In genomic region chr6:32699811-32700210, GRCm38 (mm10) we compare ENCODE assay signal across 18 mouse cellular contexts.
"Had no signal": no experiment of that assay in that cellular context is flagged by ENCODE, and none has a peak within 500 bp of the region (broad histone marks: within the 10 kb centered on the region; RNA-seq: fewer than 3 reads in every experiment).

No protein-coding gene starts in this region.

- H3K4me2 ChIP-seq: limb, embryonic 12.5 days; limb, embryonic 15.5 days; liver, embryonic 11.5 days; lung, embryonic 14.5 days; midbrain, embryonic 12.5 days had no signal

- DNase-seq: kidney, postnatal 25 days; left cerebral cortex, postnatal 4 days; liver, postnatal 0 days; lung, embryonic 14.5 days; right cerebral cortex, adult 18-20 months; right cerebral cortex, postnatal 14 days; right cerebral cortex, postnatal 4 days; thymus, postnatal 36 days had no signal

- H3K9me3 ChIP-seq: limb, embryonic 12.5 days; limb, embryonic 15.5 days; midbrain, embryonic 12.5 days had no signal

- H3K27ac ChIP-seq: kidney, postnatal 0 days; limb, embryonic 12.5 days; limb, embryonic 15.5 days; liver, embryonic 14.5 days; macrophage; midbrain, embryonic 12.5 days; stomach, postnatal 0 days had no signal

- H3K27me3 ChIP-seq: limb, embryonic 12.5 days; limb, embryonic 15.5 days; midbrain, embryonic 12.5 days had no signal

- H3K4me3 ChIP-seq: limb, embryonic 12.5 days; limb, embryonic 15.5 days; midbrain, embryonic 12.5 days had no signal

- ATAC-seq: liver, postnatal 0 days; lung, postnatal 0 days; midbrain, embryonic 16.5 days had no signal

- H3K9ac ChIP-seq: limb, embryonic 12.5 days; limb, embryonic 15.5 days; liver, embryonic 14.5 days; liver, postnatal 0 days; lung, embryonic 14.5 days; midbrain, embryonic 12.5 days had no signal

- H3K4me1 ChIP-seq: limb, embryonic 12.5 days; limb, embryonic 15.5 days; midbrain, embryonic 12.5 days had no signal

- H3K36me3 ChIP-seq: limb, embryonic 12.5 days; limb, embryonic 15.5 days; midbrain, embryonic 12.5 days had no signal
